Mouse (Mus musculus): ENCODE data around the gene Ak1.

DNA sequence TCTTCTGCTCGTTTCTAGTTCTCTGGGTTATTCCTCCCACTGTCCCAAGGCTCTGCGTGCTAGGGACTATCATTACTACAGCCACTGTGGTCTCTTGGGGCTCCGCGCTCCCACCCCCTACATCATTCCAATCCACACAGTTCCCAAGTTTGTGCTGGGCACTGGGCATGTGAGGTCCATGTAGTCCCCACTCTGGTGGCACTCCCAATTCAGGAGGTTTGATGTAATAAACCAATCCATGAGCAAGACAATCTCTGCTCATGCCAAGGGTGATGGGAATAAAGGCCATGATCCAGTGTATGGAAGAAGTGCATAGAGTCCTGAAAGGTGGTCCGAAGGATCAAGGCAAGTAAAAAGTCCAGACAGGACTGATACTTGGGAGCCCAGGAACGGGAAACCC lies 47.1 kb upstream of the Ak1 start, which contains the start of gene Pip5kl1:
- TF ChIP-seq CTCF (IDR thresholded peaks at IDR 0.05; ENCODE audit: borderline replicate concordance, control insufficient read depth, extremely low read depth, insufficient read depth, low read length, poor library complexity) (no peak), POLR2A (IDR thresholded peaks at IDR 0.05; ENCODE audit: control insufficient read depth, extremely low read depth, insufficient read depth, low read length, poor library complexity) (no peak)
